In genomic region chr5:41888834-41889233, GRCm38 (mm10) we compare ENCODE assay signal across 10 mouse cellular contexts. TPM values are rescaled to one million over a fixed set of nuclear protein-coding genes. Genes with fewer than 3 reads are reported as not detected.
DNase-seq lines count a peak whose midpoint lies in the region; ATAC-seq and TF ChIP-seq lines count a peak whose summit lies in the region.
"Had no signal": no experiment of that assay in that cellular context is flagged by ENCODE, and none has a peak within 500 bp of the region (broad histone marks: within the 10 kb centered on the region; RNA-seq: fewer than 3 reads in every experiment).

No protein-coding gene starts in this region.

- H3K4me3 ChIP-seq in hindbrain, embryonic 11.5 days (ENCODE audit: low read depth, low read length) = no peak overlapping the region
- H3K4me3 ChIP-seq in hindbrain, embryonic 10.5 days = no peak overlapping the region
- H3K4me3 ChIP-seq in forebrain, postnatal 0 days (ENCODE audit: low read depth, low read length) = no peak overlapping the region
- no peak overlapping the region for H3K4me3 ChIP-seq in neural tube, embryonic 13.5 days
- H3K4me3 ChIP-seq: stomach, embryonic 15.5 days had no signal

- peak; percentile 41 for DNase-seq in hindbrain, embryonic 11.5 days (ENCODE audit: low spot score)
- DNase-seq in hindbrain, embryonic 10.5 days (ENCODE audit: low spot score) = no peak
- DNase-seq in Patski (ENCODE audit: low read depth, low spot score) (no peak), liver (no peak)
- peak; percentile 81 for DNase-seq in forebrain, postnatal 0 days
- no peak for DNase-seq in urinary bladder, adult 18-20 months (ENCODE audit: low spot score in 2 of 2)

- no peak overlapping the region for H3K9ac ChIP-seq in hindbrain, embryonic 11.5 days (ENCODE audit: low read depth, low read length)
- no peak overlapping the region for H3K9ac ChIP-seq in forebrain, postnatal 0 days
- H3K9ac ChIP-seq in neural tube, embryonic 13.5 days = no peak overlapping the region
- H3K9ac ChIP-seq: liver, embryonic 14.5 days; stomach, embryonic 15.5 days had no signal

- H3K27ac ChIP-seq in hindbrain, embryonic 11.5 days (ENCODE audit: low read depth, low read length) = no peak overlapping the region
- H3K27ac ChIP-seq in hindbrain, embryonic 10.5 days = no peak overlapping the region
- H3K27ac ChIP-seq in forebrain, postnatal 0 days (ENCODE audit: low read depth, low read length) = no peak overlapping the region
- H3K27ac ChIP-seq in neural tube, embryonic 13.5 days (replicated peaks) = no peak overlapping the region
- H3K27ac ChIP-seq: liver, embryonic 14.5 days; stomach, embryonic 15.5 days had no signal

- H3K4me1 ChIP-seq in hindbrain, embryonic 11.5 days (replicated peaks; ENCODE audit: control insufficient read depth, insufficient read depth, low read length) = no peaks in the 10 kb centered on the region
- no peaks in the 10 kb centered on the region for H3K4me1 ChIP-seq in hindbrain, embryonic 10.5 days (replicated peaks)
- H3K4me1 ChIP-seq in forebrain, postnatal 0 days (ENCODE audit: insufficient read depth) = peaks cover 7% of the 10 kb centered on the region; the same call in 1 of the 2 replicates
- H3K4me1 ChIP-seq in neural tube, embryonic 13.5 days (replicated peaks) = peaks cover 6% of the 10 kb centered on the region
- H3K4me1 ChIP-seq: stomach, embryonic 15.5 days had no signal

- no peaks in the 10 kb centered on the region for H3K27me3 ChIP-seq in hindbrain, embryonic 11.5 days (ENCODE audit: control insufficient read depth, insufficient read depth, low read length)
- H3K27me3 ChIP-seq in hindbrain, embryonic 10.5 days (ENCODE audit: insufficient read depth, poor library complexity, severe bottlenecking) = no peaks in the 10 kb centered on the region
- H3K27me3 ChIP-seq in Patski = no peaks in the 10 kb centered on the region
- H3K27me3 ChIP-seq in forebrain, postnatal 0 days (ENCODE audit: insufficient read depth, low read length) = no peaks in the 10 kb centered on the region
- 0 out of 2 replicates have a peak, but pooled peaks cover 3% of the 10 kb centered on the region for H3K27me3 ChIP-seq in neural tube, embryonic 13.5 days
- H3K27me3 ChIP-seq: stomach, embryonic 15.5 days had no signal

- H3K36me3 ChIP-seq in hindbrain, embryonic 11.5 days (ENCODE audit: control insufficient read depth, insufficient read depth, low read length) = no peaks in the 10 kb centered on the region
- no peaks in the 10 kb centered on the region for H3K36me3 ChIP-seq in hindbrain, embryonic 10.5 days
- H3K36me3 ChIP-seq in forebrain, postnatal 0 days (ENCODE audit: insufficient read depth) = no peaks in the 10 kb centered on the region
- H3K36me3 ChIP-seq in neural tube, embryonic 13.5 days = no peaks in the 10 kb centered on the region
- H3K36me3 ChIP-seq: stomach, embryonic 15.5 days had no signal

- CTCF ChIA-PET in Patski (lab: Charles Lee) = interaction anchor here (0.8 to 3.1 kb wide), 15 partner anchors 10 to 1746 kb away, joined by 3 to 10 read pairs (median 4); no protein-coding TSS in a partner anchor

- in situ Hi-C loops in Patski (cut with MboI; ENCODE audit: low pct_unique_long_range_greater_than_20kb) = loop anchor here (10.0 to 25.0 kb wide), 2 partner anchors 1346 to 1748 kb away; partner anchors contain the start of gene Cpeb2

- TF ChIP-seq CTCF in Patski (IDR thresholded peaks at IDR 0.05) = peak; percentile 53
- TF ChIP-seq CTCF in forebrain, postnatal 0 days (IDR thresholded peaks at IDR 0.05; ENCODE audit: low read depth) = peak; percentile 65

- ATAC-seq in hindbrain, embryonic 11.5 days (ENCODE audit: low FRiP score) = peak; percentile 50
- ATAC-seq in Patski = no peak
- ATAC-seq in forebrain, postnatal 0 days = peak; percentile 85
- ATAC-seq in neural tube, embryonic 13.5 days (ENCODE audit: low read depth) = peak; percentile 81; the same call in 1 of the 2 replicates
- no peak for ATAC-seq in inflammation-experienced regulatory T-cells, adult 6 months

- no peak overlapping the region for H3K4me2 ChIP-seq in hindbrain, embryonic 11.5 days (replicated peaks; ENCODE audit: low read depth, low read length)
- peak overlapping the region; percentile 31; the same call in 1 of the 2 replicates for H3K4me2 ChIP-seq in forebrain, postnatal 0 days (ENCODE audit: low read depth)
- no peak overlapping the region for H3K4me2 ChIP-seq in neural tube, embryonic 13.5 days
- H3K4me2 ChIP-seq: stomach, embryonic 15.5 days had no signal

- H3K9me3 ChIP-seq in hindbrain, embryonic 11.5 days (ENCODE audit: control insufficient read depth, low read length) = no peaks in the 10 kb centered on the region
- H3K9me3 ChIP-seq in hindbrain, embryonic 10.5 days = no peaks in the 10 kb centered on the region
- H3K9me3 ChIP-seq in forebrain, postnatal 0 days (ENCODE audit: low read length) = no peaks in the 10 kb centered on the region
- no peaks in the 10 kb centered on the region for H3K9me3 ChIP-seq in neural tube, embryonic 13.5 days
- H3K9me3 ChIP-seq: stomach, embryonic 15.5 days had no signal

- POLR2A ChIA-PET in Patski (lab: Charles Lee) = no interaction called here

- 65% methylated on average over 3 of the region's 3 CpGs for WGBS in hindbrain, embryonic 11.5 days
- WGBS in hindbrain, embryonic 10.5 days = 72% methylated on average over 3 of the region's 3 CpGs
- WGBS in forebrain, postnatal 0 days = 23% methylated on average over 3 of the region's 3 CpGs
- 38% methylated on average over 3 of the region's 3 CpGs for WGBS in neural tube, embryonic 13.5 days

RNA-seq across cellular contexts. Expression of gene Bod1l, which starts 44.7 kb away (rescaled TPM):
- polyA plus RNA-seq in hindbrain, embryonic 11.5 days (2014; fragmentation: Nextera tagmentation; extraction: Ambion mirVana) = 27.1 and 27.8 TPM in 2 replicates
- 12.4 and 16.6 TPM in 2 replicates for polyA plus RNA-seq in hindbrain, embryonic 10.5 days (2016; fragmentation: Nextera tagmentation; extraction: Ambion mirVana)
- polyA plus RNA-seq in Patski (2021) = 26.5 TPM
- total RNA-seq in forebrain, postnatal 0 days (2014; rRNA removed) = 16.5 and 23.5 TPM in 2 replicates
- 13.2 and 24.5 TPM in 2 replicates for polyA plus RNA-seq in forebrain, postnatal 0 days (2015; fragmentation: Nextera tagmentation; extraction: Ambion mirVana)
- 30.9 and 31.1 TPM in 2 replicates for polyA plus RNA-seq in neural tube, embryonic 13.5 days (2015; fragmentation: Nextera tagmentation; extraction: Ambion mirVana)
- 10 to 100 TPM; 32.6 to 41.4 (median 38.2) TPM for polyA plus RNA-seq in inflammation-experienced regulatory T-cells, adult 6 months (2017; shearing (Covaris generic))

Comparison
In these comparisons a context has a peak if more than half of its experiments do, and no peak if none do; other contexts are left out.
1. DNase-seq: peak in hindbrain, embryonic 11.5 days (single experiment) and forebrain, postnatal 0 days (single experiment); none in hindbrain, embryonic 10.5 days (single experiment), Patski (single experiment), liver (single experiment) and urinary bladder, adult 18-20 months (0 of 2).
2. ATAC-seq: peak in hindbrain, embryonic 11.5 days (single experiment), forebrain, postnatal 0 days (single experiment) and neural tube, embryonic 13.5 days (single experiment); none in Patski (single experiment) and inflammation-experienced regulatory T-cells, adult 6 months (single experiment).